Mouse (Mus musculus) testis, postnatal 10 days (tissue): ENCODE data around the gene Acads.

Experiments
- DNase-seq: peaks from one replicate; pipeline ENCODE4 v3.0.0; 2021; ENCODE audit warnings: low spot score

The Acads gene

GRCm38 (mm10) chr5:115072143-115072542, 47.0 kb downstream of the Acads start:
- DNase-seq: no peak

- peak; percentile 49 for DNase-seq
These were observed 47.8 kb downstream of the Acads start for GRCm38 (mm10) chr5:115071096-115071901.

GRCm38 (mm10) chr5:115070457-115070856, 48.7 kb downstream of the Acads start:
- DNase-seq: no peak

- no peak for DNase-seq
These were observed 49.5 kb downstream of the Acads start for GRCm38 (mm10) chr5:115069611-115070010.

- DNase-seq: no peak
These were observed 50.3 kb downstream of the Acads start for GRCm38 (mm10) chr5:115068671-115069421.

- no peak for DNase-seq
These were observed 52.9 kb downstream of the Acads start for GRCm38 (mm10) chr5:115066245-115066644.

- no peak for DNase-seq
These were observed 55.8 kb downstream of the Acads start for GRCm38 (mm10) chr5:115063391-115063790.

- DNase-seq: no peak
These were observed 56.6 kb downstream of the Acads start for GRCm38 (mm10) chr5:115062566-115062965.

- no peak for DNase-seq
These were observed 58.2 kb downstream of the Acads start for GRCm38 (mm10) chr5:115060977-115061376.
